Mouse (Mus musculus) layer of hippocampus, postnatal 25 days (tissue): ENCODE measurements around the gene Map2k2. TPM values are rescaled to one million over a fixed set of nuclear protein-coding genes. Genes with fewer than 3 reads are reported as not detected.
"Not testable (repeated sequence)": the region's sequence is repeated elsewhere in the genome, so short reads cannot be mapped to it uniquely, and the experiment has no call there.

Experiments
- DNase-seq, 2 experiments: peaks; one replicate each; pipeline ENCODE4 v3.0.0; 2022; ENCODE audit warnings: mixed read lengths in 2 of 2, low spot score in 1 of 2; ENCODE audit errors: extremely low spot score in 1 of 2
- total RNA-seq, 2 experiments: library from RNA; stranded (reverse); gene quantifications; 2 replicates each; pipeline ENCODE4 v1.2.3; 2021

Gene Map2k2
- total RNA-seq, 2 experiments from 2014 or later, result 123 to 127 TPM

- no peak for DNase-seq
These were observed 35.9 kb downstream of the Map2k2 start for GRCm38 (mm10) chr10:81141455-81142210.

DNA sequence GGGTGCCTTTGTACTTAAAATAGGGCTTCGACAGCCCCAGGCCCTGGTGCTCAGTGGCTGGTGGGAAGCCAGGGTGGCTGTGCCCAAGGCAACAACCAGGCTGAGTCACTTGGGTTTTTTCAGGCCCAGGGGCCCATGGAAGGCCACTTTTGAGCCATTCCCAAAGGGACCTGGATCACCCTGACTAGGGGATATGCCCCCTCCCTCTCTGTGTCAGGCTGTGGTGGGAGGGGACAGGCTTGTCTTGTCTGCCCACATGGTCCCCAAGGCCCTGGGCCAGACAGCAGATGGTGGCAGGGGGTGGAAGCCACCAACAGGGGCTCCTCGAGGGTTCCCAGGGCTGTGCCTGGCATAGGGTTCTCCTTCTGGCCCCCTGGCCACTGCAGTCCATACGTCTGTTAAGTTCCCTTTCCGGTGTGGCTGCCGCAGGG is 36.9 kb downstream of the Map2k2 start:
- peak in 1 of 2 experiments; percentile 17 for DNase-seq

- DNase-seq, result peak in 1 of 2 experiments; percentile 9
These were observed 37.5 kb downstream of the Map2k2 start for GRCm38 (mm10) chr10:81143157-81143633.

DNA sequence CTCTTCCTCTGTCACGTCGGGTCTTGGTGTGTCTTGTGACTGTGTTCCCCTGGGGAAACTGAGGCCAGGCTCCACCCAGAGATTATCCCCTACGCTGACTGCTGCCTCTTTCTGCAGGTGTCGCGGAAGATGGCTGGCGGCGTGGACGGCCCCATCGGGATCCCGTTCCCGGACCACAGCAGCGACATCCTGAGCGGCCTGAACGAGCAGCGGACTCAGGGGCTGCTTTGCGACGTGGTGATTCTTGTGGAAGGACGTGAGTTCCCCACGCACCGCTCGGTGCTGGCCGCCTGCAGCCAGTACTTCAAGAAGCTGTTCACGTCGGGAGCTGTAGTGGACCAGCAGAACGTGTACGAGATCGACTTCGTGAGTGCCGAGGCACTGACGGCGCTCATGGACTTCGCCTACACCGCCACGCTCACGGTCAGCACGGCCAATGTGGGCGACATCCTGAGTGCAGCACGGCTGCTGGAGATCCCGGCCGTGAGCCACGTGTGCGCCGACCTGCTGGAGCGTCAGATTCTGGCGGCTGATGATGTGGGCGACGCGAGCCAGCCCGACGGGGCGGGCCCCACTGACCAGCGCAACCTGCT is 38.2 kb downstream of the Map2k2 start:
- DNase-seq, result no peak

DNA sequence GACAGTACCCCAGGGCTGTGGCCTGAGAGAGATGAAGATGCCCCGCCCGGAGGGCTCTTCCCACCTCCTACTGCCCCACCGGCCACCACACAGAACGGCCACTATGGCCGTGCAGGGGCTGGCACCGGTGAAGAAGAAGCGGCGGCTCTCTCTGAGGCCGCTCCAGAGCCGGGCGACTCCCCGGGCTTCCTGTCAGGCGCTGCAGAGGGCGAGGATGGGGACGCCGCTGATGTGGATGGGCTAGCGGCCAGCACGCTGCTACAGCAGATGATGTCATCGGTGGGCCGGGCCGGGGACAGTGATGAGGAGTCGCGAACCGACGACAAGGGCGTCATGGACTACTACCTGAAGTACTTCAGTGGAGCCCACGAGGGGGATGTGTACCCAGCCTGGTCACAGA is 39.0 kb downstream of the Map2k2 start:
- no peak for DNase-seq

DNA sequence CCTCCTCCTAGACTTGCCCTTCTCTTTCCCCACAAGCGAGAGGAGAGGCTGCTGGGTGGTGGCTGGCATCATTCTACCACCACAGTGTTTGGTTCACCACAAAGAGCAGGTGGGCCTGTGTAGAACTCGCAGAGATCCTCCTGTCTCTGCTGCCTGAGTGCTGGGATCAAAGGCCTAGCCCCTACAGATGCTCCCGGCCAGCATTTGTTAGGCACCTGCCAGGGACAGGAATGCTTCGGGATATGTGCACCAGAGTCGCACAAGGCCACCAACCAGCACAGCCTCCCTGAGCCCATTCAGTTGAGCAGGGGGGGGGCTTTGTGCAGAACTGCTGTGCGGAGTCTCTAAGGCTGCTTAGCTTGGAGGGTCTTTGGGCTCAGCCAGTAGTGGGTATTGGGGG is 39.6 kb downstream of the Map2k2 start:
- DNase-seq, result no peak

DNA sequence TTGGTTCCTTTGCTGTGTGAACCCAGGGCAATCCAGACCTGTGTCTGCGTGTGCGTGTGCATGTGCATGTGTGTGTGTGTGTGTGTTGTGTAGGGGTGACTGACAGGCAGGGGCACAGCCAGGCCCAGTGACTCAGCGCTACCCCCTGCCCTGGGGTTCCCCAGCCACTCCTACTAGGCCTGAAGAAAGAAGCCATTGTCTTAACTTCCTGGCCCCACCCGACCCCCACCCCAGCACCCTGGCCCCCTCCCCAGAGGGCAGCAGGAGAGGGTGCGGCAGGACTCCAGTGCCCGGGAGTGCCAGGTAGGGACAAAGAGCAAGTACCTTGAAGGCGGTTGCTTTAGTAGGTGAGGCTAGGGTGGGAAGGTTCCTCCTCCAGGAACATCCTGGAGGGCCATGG is 40.1 kb downstream of the Map2k2 start:
- DNase-seq, result no peak

GRCm38 (mm10) chr10:81146296-81146695 is 40.6 kb downstream of the Map2k2 start:
- DNase-seq, result no peak

- DNase-seq, result no peak
These were observed 45.5 kb downstream of the Map2k2 start for GRCm38 (mm10) chr10:81151261-81151660.

- DNase-seq, result no peak
These were observed 46.9 kb downstream of the Map2k2 start for GRCm38 (mm10) chr10:81152609-81153008.

DNA sequence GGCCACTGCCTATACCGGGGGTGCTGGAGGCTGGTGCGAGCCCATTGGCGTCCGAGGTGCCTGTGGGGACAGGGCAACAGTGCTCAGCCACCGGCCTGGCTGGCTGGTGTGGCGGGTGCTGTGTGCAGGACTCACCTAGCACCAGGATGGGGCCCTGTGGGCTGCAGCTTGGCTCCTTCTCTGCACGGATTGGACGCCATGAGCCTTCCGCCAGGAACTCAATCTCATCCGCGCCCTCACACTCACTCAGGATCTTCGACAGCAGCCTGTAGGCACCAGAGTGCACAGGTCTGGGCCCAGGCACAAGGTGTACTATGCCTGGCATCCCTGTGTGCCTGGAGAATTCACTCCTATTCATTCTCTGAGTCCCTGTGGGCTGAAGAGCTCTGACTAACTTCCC is 48.6 kb downstream of the Map2k2 start:
- DNase-seq, result no peak

DNA sequence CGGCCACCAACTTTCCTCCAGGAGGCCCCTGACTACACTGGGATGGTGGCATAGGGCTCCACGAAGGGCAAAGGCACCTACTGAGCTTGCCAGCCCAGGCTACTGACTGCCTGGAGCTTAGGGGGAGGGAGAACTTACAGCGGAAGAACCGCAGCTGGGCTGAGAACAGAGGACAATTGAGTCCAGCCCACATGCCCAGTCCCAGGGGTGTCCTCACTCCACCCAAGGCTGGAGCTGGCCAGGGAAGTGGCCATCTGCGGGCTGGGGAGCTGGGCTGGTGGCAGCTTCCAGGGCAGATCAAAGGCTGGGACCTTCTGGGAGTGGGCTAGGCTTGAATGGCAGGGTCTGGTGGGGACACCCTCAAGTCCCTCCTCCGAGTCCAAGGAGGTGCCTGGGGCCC is 49.0 kb downstream of the Map2k2 start:
- DNase-seq, result no peak

DNA sequence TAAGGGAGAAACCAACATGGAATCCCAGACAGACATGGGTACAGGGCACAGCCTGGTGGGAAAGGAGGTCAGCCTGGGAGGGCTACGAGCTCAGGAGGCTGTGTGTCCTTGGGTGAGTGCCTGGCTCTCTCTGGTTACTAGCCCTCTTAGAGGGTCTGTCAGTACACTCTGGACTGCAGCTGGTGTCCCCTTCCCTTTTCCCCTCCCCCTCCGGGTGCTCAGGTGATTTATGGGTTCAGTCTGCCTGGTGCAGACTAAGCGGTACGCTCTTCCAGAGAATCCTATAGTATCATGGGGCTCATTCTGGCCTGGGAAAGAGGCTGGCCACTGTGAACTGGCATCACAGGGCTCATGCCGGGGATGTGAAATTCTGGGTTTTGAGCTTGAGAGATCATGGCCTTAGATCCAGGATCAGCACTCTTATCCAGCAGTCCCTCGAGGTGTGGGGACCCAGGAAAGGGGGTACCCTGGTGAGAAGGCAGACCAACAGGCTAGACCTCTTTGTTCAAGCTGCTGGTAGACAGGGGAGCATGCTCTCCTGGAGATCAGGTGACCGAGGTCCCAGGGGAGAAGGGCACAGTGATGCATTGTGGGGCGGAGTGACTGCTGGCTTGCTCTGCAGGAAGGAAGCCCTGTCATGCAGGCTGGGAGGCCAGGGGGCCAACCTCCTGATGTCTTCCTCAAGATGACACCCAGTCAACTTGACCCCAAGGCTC is 56.0 kb downstream of the Map2k2 start:
- no peak for DNase-seq

DNA sequence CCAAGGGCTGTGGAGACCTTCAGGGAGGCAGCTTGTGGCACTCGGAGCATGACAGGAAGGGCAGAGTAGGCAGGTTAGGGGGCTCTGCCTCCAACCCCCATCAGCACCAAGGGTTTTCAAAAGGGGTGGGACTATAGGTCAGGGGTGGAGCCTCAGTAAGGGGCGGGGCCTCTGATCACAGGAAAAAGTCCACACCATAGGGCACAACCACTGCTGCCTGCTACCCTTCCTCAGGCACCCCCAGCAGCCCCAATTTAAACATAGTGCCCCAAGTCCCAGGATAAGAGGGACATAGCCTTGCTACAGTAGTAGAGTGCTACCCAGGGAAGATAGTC is 56.6 kb downstream of the Map2k2 start:
- DNase-seq, result no peak

DNA sequence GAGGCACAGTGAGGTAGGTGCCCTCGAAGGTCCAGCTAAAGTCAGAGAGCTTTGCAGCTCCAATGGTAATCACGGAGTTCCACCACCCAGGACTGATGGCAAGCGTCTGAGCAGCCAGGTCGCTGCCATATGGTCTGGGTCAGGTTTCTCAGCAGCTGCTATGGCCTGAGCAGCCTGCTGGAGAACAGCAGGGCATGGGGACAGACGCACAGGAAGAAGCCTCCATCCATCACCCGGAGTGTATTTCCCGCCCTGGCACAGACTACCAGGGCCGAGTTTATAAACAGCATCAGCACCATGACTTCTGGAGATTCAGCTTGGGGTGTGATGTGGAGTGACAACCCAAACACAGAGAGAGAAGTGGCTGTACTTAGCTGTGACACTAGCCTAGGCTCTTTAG is 59.4 kb downstream of the Map2k2 start:
- no peak for DNase-seq

DNA sequence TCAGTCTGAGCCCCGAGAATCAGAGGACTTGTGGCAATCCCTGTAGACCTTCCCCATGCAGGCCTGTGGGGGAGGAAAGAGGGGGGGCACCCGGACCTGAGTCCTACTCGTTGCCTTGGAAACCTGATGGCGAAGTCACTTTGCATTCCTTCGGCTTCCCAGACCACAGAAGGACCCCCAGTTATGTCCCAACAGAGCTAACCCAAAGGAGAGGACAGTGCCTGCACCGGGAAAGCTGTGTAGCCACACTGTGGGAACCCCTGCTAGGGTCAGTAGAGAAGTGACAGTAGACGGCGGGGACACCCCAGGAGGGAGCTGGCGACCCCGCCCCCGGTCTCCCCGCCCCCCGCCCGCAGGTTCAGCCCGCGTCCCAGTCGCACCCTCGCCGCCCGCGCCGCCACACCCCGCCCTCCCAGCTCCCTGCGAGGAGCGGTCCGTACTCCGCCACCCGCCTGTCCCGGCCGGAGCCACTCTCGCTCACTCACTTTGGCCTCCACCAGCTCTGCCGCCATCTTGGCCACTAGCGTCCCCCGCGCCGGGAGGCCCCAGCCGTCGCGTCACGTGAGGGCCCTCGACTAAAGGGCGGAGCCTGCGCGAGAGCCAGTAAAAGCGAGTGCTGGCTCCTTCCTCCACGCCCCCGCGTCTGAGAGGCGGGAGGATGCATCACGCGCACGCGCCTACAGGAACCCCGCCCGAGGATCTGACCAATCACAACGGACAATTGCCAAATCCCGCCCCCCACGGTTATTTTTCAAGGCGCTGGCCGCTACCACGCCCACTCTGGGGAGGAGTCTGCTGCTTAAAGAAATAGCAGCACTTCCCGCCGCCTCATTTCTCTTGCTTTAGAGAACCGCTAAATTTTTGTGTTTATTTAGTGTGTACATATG is 61.7 kb downstream of the Map2k2 start, which contains the start of gene Pias4:
Gene Pias4, minus strand, starts transcription at position 724 of the 887 bp plus-strand sequence.
- peak; percentile 99 for DNase-seq

GRCm38 (mm10) chr10:81168087-81168431 is 62.3 kb downstream of the Map2k2 start:
- DNase-seq, result no peak

GRCm38 (mm10) chr10:81168521-81169244 is 63.0 kb downstream of the Map2k2 start:
- DNase-seq, result peak; percentile 59 to 66

DNA sequence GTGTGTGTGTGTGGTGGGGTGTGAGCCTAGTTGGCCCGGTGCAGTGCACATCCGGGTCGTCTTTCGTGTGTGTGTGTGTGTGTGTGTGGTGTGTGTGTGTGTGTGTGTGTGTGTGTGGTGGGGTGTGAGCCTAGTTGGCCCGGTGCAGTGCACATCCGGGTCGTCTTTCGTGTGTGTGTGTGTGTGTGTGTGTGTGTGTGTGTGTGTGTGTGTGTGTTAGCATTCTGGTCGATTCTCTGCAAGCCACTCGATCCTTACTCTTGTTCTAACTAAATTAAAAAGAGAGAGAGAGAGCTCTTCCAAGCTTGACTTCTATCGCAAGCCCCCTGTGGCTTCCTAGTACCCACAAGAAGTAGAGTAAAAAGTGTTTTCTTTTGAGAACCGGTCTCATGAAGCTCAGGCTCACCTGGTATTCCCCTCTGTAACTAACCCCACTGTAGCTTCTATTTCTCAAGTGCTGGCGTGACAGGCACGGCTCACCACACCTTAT is 63.7 kb downstream of the Map2k2 start:
- not testable (repeated sequence) for DNase-seq

GRCm38 (mm10) chr10:81173132-81173531 is 67.4 kb downstream of the Map2k2 start:
- peak; percentile 72 to 81 for DNase-seq
